Mouse (Mus musculus): ENCODE measurements around the gene Dgkd. TPM values are rescaled to one million over a fixed set of nuclear protein-coding genes. Genes with fewer than 3 reads are reported as not detected.

Gene Dgkd
- polyA plus RNA-seq, 1 experiment from 2014 or later, result 47.6 TPM

DNA sequence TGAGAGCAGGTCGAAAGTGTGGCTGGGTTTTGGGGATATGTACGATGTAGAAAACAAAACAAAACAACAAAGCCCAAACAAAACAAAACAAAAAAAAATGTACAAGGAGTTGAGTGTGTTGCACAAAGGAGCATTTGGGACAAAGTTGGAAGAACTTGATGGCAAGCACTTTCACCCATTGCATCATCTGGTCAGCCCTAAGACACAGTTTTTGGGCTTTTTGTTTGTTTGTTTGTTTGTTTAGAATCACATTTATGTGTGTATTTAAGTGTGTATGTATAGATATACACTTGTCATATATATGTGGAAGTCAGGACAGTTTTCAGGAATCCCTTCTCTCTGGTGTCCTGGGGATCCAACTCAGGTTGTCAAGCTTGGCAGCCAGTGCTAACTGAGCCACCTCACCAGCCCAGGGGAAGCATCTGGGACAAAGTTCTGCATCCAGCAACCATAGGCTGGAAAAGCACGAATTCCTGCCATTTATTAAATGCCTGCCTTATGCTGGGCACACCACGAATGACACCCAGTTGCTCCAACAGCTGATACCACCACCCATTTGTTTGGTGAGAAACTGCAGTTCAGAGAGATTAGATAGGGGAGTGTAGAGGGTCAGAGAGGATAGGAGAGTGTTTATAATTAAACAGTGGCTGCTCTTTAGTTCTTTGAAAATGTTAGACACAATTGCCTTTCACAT lies 5.5 kb upstream of the Dgkd start:
- ATAC-seq, result no peak
- in situ Hi-C loops (cut with MboI; ENCODE audit: low pct_unique_long_range_greater_than_20kb), result loop anchor here (25.0 kb wide), 1 partner anchor 440 kb away; the partner anchor contains the start of genes Hjurp and Trpm8
- H3K27me3 ChIP-seq, result no peaks in the 10 kb centered on the region
- TF ChIP-seq CTCF (IDR thresholded peaks at IDR 0.05), result no peak
- POLR2A ChIA-PET, result no interaction called here
- no peak for DNase-seq (ENCODE audit: low read depth, low spot score)
- CTCF ChIA-PET, result interaction anchor here (0.8 kb wide), 1 partner anchor 73 kb away, joined by 4 read pairs; no protein-coding TSS in a partner anchor

GRCm38 (mm10) chr1:87848237-87848996 lies 4.7 kb upstream of the Dgkd start:
- in situ Hi-C loops (cut with MboI; ENCODE audit: low pct_unique_long_range_greater_than_20kb), result loop anchor here (25.0 kb wide), 1 partner anchor 439 kb away; the partner anchor contains the start of genes Hjurp and Trpm8
- no peak for TF ChIP-seq CTCF (IDR thresholded peaks at IDR 0.05)
- no peak for DNase-seq (ENCODE audit: low read depth, low spot score)
- CTCF ChIA-PET, result interaction anchor here (0.8 kb wide), 1 partner anchor 72 kb away, joined by 4 read pairs; no protein-coding TSS in a partner anchor
- POLR2A ChIA-PET, result no interaction called here
- no peaks in the 10 kb centered on the region for H3K27me3 ChIP-seq
- ATAC-seq, result peak; percentile 49

- DNase-seq (ENCODE audit: low read depth, low spot score) (no peak), ATAC-seq (no peak)
- in situ Hi-C loops (cut with MboI; ENCODE audit: low pct_unique_long_range_greater_than_20kb), result loop anchor here (25.0 kb wide), 1 partner anchor 438 kb away; the partner anchor contains the start of genes Hjurp and Trpm8
- TF ChIP-seq CTCF (IDR thresholded peaks at IDR 0.05), result no peak
- ChIA-PET POLR2A (no interaction called here), CTCF (interaction anchor here (0.7 to 0.8 kb wide), 2 partner anchors 14 to 66 kb away, joined by 3 read pairs; no protein-coding TSS in a partner anchor)
- no peaks in the 10 kb centered on the region for H3K27me3 ChIP-seq
These were observed 3.8 kb upstream of the Dgkd start for GRCm38 (mm10) chr1:87849278-87849677.

DNA sequence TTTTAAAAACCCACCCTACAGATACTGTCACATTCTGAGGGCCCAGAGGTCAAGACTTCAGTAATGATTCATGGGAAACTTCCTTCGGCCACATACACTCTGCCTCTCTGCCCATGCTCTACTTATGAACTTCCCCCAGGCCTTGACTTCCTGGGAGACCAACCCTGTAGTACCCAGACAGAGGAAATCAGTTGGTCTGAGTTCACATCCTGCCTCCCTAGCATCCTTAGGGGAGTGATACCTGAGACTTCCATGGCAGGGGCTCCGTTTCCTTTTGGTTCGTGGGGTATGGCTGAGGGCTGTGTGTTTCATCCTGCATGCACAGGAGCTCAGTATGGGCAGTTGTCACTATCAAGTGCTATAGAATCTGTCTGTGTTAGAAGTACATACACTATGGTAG lies 1.7 kb upstream of the Dgkd start:
- no peak for DNase-seq (ENCODE audit: low read depth, low spot score)
- H3K27me3 ChIP-seq, result no peaks in the 10 kb centered on the region
- ChIA-PET CTCF (no interaction called here), POLR2A (no interaction called here)
- no peak for TF ChIP-seq CTCF (IDR thresholded peaks at IDR 0.05)
- no peak for ATAC-seq
- in situ Hi-C loops (cut with MboI; ENCODE audit: low pct_unique_long_range_greater_than_20kb), result no loop called here

DNA sequence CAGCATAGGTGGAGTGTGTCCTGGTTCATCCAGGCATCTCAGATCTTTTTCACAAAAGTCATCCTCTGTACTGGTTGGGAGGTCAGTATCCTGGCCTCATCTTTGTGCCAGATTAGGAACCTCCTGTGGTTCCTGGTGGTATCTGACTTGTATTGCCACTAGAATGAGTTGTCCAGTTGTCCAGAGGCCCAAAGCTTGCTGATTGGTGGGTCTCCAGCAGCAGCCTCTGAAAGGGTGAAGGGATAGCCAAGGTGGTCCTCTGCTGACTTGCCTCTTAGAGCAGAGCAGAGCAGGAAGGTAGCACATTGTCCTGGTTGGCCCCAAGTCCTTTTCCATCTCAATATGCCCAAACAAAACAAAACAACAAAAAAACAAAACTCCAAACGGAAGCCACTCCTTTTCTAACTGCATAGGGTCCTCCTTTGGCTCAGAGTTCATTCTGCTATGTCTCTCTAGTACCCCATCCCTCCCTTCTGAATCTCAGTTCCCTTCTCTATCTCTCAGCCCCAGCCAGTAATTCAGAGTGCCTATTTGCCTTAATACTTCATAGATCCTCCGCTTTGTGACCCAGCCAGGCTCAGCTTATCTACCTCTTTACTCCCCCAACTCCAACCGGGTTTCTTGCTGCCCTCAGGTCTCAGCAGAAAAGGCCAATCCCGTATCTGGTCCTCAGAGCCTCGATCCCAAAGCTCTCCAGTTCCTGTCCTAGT lies 851 bp upstream of the Dgkd start:
- TF ChIP-seq CTCF (IDR thresholded peaks at IDR 0.05), result no peak
- POLR2A ChIA-PET, result no interaction called here
- DNase-seq (ENCODE audit: low read depth, low spot score) (no peak), ATAC-seq (no peak)
- H3K27me3 ChIP-seq, result no peaks in the 10 kb centered on the region
- CTCF ChIA-PET, result no interaction called here
- in situ Hi-C loops (cut with MboI; ENCODE audit: low pct_unique_long_range_greater_than_20kb), result no loop called here

DNA sequence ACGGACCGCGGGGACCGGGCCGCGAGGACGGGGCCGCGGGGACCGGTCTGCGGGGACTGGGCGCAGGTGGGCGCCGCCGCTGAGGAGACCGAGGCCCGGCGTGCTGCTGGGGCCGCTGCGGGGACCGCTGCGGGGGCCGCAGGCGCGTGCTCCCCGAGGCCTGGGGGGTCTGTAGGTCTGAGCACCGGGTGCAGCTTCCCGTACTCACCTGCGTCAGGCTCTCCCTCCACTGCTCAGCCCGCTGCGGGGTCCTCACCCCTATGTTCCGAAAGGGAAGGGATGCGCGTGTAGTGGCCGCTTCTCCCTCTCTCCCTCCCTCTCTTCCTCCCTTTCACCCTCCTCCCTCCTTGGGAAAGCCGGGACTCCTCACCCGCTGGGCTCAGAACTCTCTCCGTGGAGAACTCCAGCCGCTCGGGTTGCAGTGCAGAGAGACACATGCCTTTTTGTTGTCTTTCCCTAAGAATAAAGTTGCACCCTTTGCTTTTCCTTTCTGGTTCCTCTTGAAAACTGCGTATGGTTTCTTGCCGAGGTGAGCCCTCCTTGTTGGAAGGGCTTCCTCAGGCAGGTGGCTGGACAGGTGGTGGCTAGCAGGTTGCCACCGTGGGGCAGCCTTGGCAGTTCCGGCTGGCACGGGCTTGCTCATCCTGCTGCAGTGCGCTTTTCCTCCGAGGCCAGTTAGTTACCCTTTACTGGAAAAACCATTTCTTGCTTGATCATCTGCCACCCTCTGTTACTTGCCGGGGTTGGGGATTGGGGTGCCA lies 694 bp downstream of the Dgkd start:
- TF ChIP-seq CTCF (IDR thresholded peaks at IDR 0.05), result no peak
- POLR2A ChIA-PET, result no interaction called here
- ATAC-seq (no peak), DNase-seq (ENCODE audit: low read depth, low spot score) (no peak)
- in situ Hi-C loops (cut with MboI; ENCODE audit: low pct_unique_long_range_greater_than_20kb), result no loop called here
- CTCF ChIA-PET, result interaction anchor here (0.7 kb wide), 1 partner anchor 64 kb away, joined by 5 read pairs; no protein-coding TSS in a partner anchor
- H3K27me3 ChIP-seq, result no peaks in the 10 kb centered on the region

- CTCF ChIA-PET, result interaction anchor here (0.7 to 0.9 kb wide), 2 partner anchors 29 to 63 kb away, joined by 3 to 5 read pairs; no protein-coding TSS in a partner anchor
- ATAC-seq, result no peak
These were observed 1.3 kb downstream of the Dgkd start for GRCm38 (mm10) chr1:87854411-87854810.

GRCm38 (mm10) chr1:87854851-87855251 lies 1.8 kb downstream of the Dgkd start:
- DNase-seq (ENCODE audit: low read depth, low spot score), result no peak
- POLR2A ChIA-PET, result no interaction called here
- in situ Hi-C loops (cut with MboI; ENCODE audit: low pct_unique_long_range_greater_than_20kb), result no loop called here
- CTCF ChIA-PET, result interaction anchor here (0.7 to 0.9 kb wide), 2 partner anchors 29 to 63 kb away, joined by 3 to 5 read pairs; no protein-coding TSS in a partner anchor
- no peak for ATAC-seq
- TF ChIP-seq CTCF (IDR thresholded peaks at IDR 0.05), result no peak
- H3K27me3 ChIP-seq, result no peaks in the 10 kb centered on the region

More at GRCm38 (mm10) chr1:87854411-87854810, 1.3 kb downstream of the Dgkd start:
- TF ChIP-seq CTCF (IDR thresholded peaks at IDR 0.05), result no peak
- POLR2A ChIA-PET, result no interaction called here
- DNase-seq (ENCODE audit: low read depth, low spot score), result no peak
- in situ Hi-C loops (cut with MboI; ENCODE audit: low pct_unique_long_range_greater_than_20kb), result no loop called here
- H3K27me3 ChIP-seq, result no peaks in the 10 kb centered on the region

DNA sequence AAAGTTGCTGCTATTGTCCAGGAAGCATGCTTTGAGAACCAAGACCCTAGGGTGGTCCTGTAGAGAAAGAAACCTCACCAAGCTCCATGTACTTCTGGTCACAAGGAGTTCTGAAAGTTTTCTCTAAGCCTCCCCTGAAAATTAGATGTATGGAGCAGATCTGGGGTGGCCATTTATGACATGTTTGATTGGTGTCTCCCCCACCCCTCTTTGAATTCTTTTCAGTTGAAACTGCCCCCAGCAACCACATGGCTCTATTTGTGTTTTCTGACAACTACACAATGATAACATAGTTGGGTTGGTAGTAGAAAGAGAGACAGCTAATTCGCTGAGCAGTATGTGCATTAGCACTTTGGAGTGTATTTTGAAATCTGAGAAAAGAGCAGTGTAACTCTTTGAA lies 2.4 kb downstream of the Dgkd start:
- DNase-seq (ENCODE audit: low read depth, low spot score) (no peak), ATAC-seq (no peak)
- H3K27me3 ChIP-seq, result no peaks in the 10 kb centered on the region
- POLR2A ChIA-PET, result interaction anchor here (0.8 kb wide), 1 partner anchor 9 kb away, joined by 3 read pairs; no protein-coding TSS in a partner anchor
- TF ChIP-seq CTCF (IDR thresholded peaks at IDR 0.05), result no peak
- in situ Hi-C loops (cut with MboI; ENCODE audit: low pct_unique_long_range_greater_than_20kb), result no loop called here
- CTCF ChIA-PET, result interaction anchor here (0.9 kb wide), 1 partner anchor 30 kb away, joined by 3 read pairs; no protein-coding TSS in a partner anchor
